In genomic region chr6:96977537-96977936, GRCm38 (mm10) we compare ENCODE assay signal across 14 mouse cellular contexts.
"Had no signal": no experiment of that assay in that cellular context is flagged by ENCODE, and none has a peak within 500 bp of the region (broad histone marks: within the 10 kb centered on the region; RNA-seq: fewer than 3 reads in every experiment).

No protein-coding gene starts in this region.

- H3K36me3 ChIP-seq: limb, embryonic 15.5 days; liver, embryonic 12.5 days; midbrain, embryonic 12.5 days; midbrain, embryonic 15.5 days; neural tube, embryonic 12.5 days; stomach, embryonic 15.5 days had no signal

- H3K4me1 ChIP-seq: limb, embryonic 15.5 days; liver, embryonic 12.5 days; megakaryocyte, embryonic 14.5 days; midbrain, embryonic 12.5 days; midbrain, embryonic 15.5 days; neural tube, embryonic 12.5 days; stomach, embryonic 15.5 days had no signal

- H3K4me2 ChIP-seq: limb, embryonic 15.5 days; liver, embryonic 12.5 days; midbrain, embryonic 12.5 days; midbrain, embryonic 15.5 days; neural tube, embryonic 12.5 days; stomach, embryonic 15.5 days had no signal

- H3K9me3 ChIP-seq: limb, embryonic 15.5 days; liver, embryonic 12.5 days; megakaryocyte, embryonic 14.5 days; midbrain, embryonic 12.5 days; midbrain, embryonic 15.5 days; neural tube, embryonic 12.5 days; stomach, embryonic 15.5 days had no signal

- H3K27me3 ChIP-seq: limb, embryonic 15.5 days; liver, embryonic 12.5 days; megakaryocyte, embryonic 14.5 days; midbrain, embryonic 12.5 days; midbrain, embryonic 15.5 days; neural tube, embryonic 12.5 days; stomach, embryonic 15.5 days had no signal

- DNase-seq: right cerebral cortex, postnatal 14 days; thymus, adult 2 months; thymus, postnatal 25 days; thymus, postnatal 4 days had no signal

- H3K9ac ChIP-seq: limb, embryonic 15.5 days; liver, embryonic 12.5 days; liver, embryonic 14.5 days; midbrain, embryonic 12.5 days; midbrain, embryonic 15.5 days; neural tube, embryonic 12.5 days; stomach, embryonic 15.5 days had no signal

- H3K4me3 ChIP-seq: limb, embryonic 15.5 days; liver, embryonic 12.5 days; megakaryocyte, embryonic 14.5 days; midbrain, embryonic 12.5 days; midbrain, embryonic 15.5 days; neural tube, embryonic 12.5 days; stomach, embryonic 15.5 days had no signal

- H3K27ac ChIP-seq: limb, embryonic 15.5 days; liver, embryonic 12.5 days; liver, embryonic 14.5 days; macrophage; midbrain, embryonic 12.5 days; midbrain, embryonic 15.5 days; neural tube, embryonic 12.5 days; stomach, embryonic 15.5 days; stomach, postnatal 0 days had no signal

- ATAC-seq: liver, embryonic 12.5 days; midbrain, embryonic 15.5 days had no signal
